Mouse (Mus musculus): ENCODE measurements around the gene Tspan17.

DNA sequence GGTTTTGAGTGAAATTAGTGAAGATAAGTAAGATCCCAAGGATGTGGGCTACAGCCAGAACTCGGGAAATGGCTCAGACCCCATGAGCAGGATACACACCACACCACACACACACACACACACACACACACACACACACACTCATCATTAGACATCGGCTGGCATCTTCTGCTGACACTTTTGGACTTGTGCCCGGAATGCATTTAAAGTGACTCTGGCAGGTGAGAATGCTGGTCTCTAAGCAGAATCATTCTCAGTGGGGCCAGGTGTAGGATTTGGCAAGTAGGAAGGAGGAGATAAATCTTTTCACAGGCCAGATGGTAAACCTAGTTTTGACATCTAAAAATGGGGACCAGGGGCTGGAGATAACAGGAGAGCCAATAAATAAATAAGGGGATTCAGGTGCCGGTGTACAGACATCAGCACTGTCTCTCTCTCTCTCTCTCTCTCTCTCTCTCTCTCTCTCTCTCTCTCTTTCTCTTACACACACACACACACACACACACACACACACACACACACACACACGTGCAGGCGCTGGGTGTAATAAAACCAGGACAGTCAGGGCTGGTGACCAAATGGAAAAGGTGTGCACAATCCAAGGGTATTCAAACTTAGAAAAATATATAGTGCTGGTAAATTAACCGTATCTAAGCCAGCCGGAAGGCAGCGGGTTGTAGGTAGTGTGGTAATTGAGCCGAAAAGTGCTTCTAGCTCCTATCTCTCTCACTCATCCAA is 31.9 kb upstream of the Tspan17 start:
- TF ChIP-seq CTCF (IDR thresholded peaks at IDR 0.05; ENCODE audit: insufficient read depth, low read depth, low read length) (no peak), POLR2A (IDR thresholded peaks at IDR 0.05; ENCODE audit: insufficient read depth, low read depth, low read length) (no peak)
